Mouse (Mus musculus): ENCODE measurements at regions not wholly inside any gene's neighbourhood (a gene's known extent, or its start where the extent isn't known, plus 50 kb on each side); places are given as distances from the start of the nearest gene placed in this dataset.
A peak's percentile ranks its signal among the peaks of the same experiment; 100 is the strongest.

- no peak for ATAC-seq (replicated peaks; ENCODE audit: low FRiP score, low TSS enrichment, poor library complexity, severe bottlenecking)
These were observed 174.9 kb upstream of the Ctnnb1 start for GRCm38 (mm10) chr9:120754151-120754550.

GRCm38 (mm10) chr9:120755486-120755885, 173.5 kb upstream of the Ctnnb1 start:
- ATAC-seq (replicated peaks; ENCODE audit: low FRiP score, low TSS enrichment, poor library complexity, severe bottlenecking): no peak

GRCm38 (mm10) chr9:120758003-120758402, 171.0 kb upstream of the Ctnnb1 start:
- no peak for ATAC-seq (replicated peaks; ENCODE audit: low FRiP score, low TSS enrichment, poor library complexity, severe bottlenecking)

GRCm38 (mm10) chr9:120758632-120759031, 170.4 kb upstream of the Ctnnb1 start:
- ATAC-seq (replicated peaks; ENCODE audit: low FRiP score, low TSS enrichment, poor library complexity, severe bottlenecking): peak; percentile 69

- peak; percentile 54 for ATAC-seq (replicated peaks; ENCODE audit: low FRiP score, low TSS enrichment, poor library complexity, severe bottlenecking)
These were observed 169.2 kb upstream of the Ctnnb1 start for GRCm38 (mm10) chr9:120759771-120760170.

GRCm38 (mm10) chr9:120763802-120764201, 165.2 kb upstream of the Ctnnb1 start:
- no peak for ATAC-seq (replicated peaks; ENCODE audit: low FRiP score, low TSS enrichment, poor library complexity, severe bottlenecking)

GRCm38 (mm10) chr9:120764663-120765062, 164.4 kb upstream of the Ctnnb1 start:
- ATAC-seq (replicated peaks; ENCODE audit: low FRiP score, low TSS enrichment, poor library complexity, severe bottlenecking): no peak

- ATAC-seq (replicated peaks; ENCODE audit: low FRiP score, low TSS enrichment, poor library complexity, severe bottlenecking): no peak
These were observed 163.7 kb upstream of the Ctnnb1 start for GRCm38 (mm10) chr9:120765292-120765691.

- ATAC-seq (replicated peaks; ENCODE audit: low FRiP score, low TSS enrichment, poor library complexity, severe bottlenecking): no peak
These were observed 162.1 kb upstream of the Ctnnb1 start for GRCm38 (mm10) chr9:120766881-120767280.

- no peak for ATAC-seq (replicated peaks; ENCODE audit: low FRiP score, low TSS enrichment, poor library complexity, severe bottlenecking)
These were observed 161.6 kb upstream of the Ctnnb1 start for GRCm38 (mm10) chr9:120767396-120767795.

GRCm38 (mm10) chr9:120769056-120769455, 160.0 kb upstream of the Ctnnb1 start:
- no peak for ATAC-seq (replicated peaks; ENCODE audit: low FRiP score, low TSS enrichment, poor library complexity, severe bottlenecking)

- no peak for ATAC-seq (replicated peaks; ENCODE audit: low FRiP score, low TSS enrichment, poor library complexity, severe bottlenecking)
These were observed 159.3 kb upstream of the Ctnnb1 start for GRCm38 (mm10) chr9:120769679-120770078.

GRCm38 (mm10) chr9:120770886-120771285, 158.1 kb upstream of the Ctnnb1 start:
- 0 out of 2 replicates have a peak, but pooled peaks have one; percentile 31 for ATAC-seq (replicated peaks; ENCODE audit: low FRiP score, low TSS enrichment, poor library complexity, severe bottlenecking)

- ATAC-seq (replicated peaks; ENCODE audit: low FRiP score, low TSS enrichment, poor library complexity, severe bottlenecking): no peak
These were observed 157.0 kb upstream of the Ctnnb1 start for GRCm38 (mm10) chr9:120771896-120772530.

- ATAC-seq (replicated peaks; ENCODE audit: low FRiP score, low TSS enrichment, poor library complexity, severe bottlenecking): no peak
These were observed 154.8 kb upstream of the Ctnnb1 start for GRCm38 (mm10) chr9:120774251-120774650.

GRCm38 (mm10) chr9:120774772-120775171, 154.2 kb upstream of the Ctnnb1 start:
- no peak for ATAC-seq (replicated peaks; ENCODE audit: low FRiP score, low TSS enrichment, poor library complexity, severe bottlenecking)

- ATAC-seq (replicated peaks; ENCODE audit: low FRiP score, low TSS enrichment, poor library complexity, severe bottlenecking): no peak
These were observed 153.3 kb upstream of the Ctnnb1 start for GRCm38 (mm10) chr9:120775721-120776120.

- ATAC-seq (replicated peaks; ENCODE audit: low FRiP score, low TSS enrichment, poor library complexity, severe bottlenecking): peak; percentile 72
These were observed 152.5 kb upstream of the Ctnnb1 start for GRCm38 (mm10) chr9:120776456-120777001.

- ATAC-seq (replicated peaks; ENCODE audit: low FRiP score, low TSS enrichment, poor library complexity, severe bottlenecking): 0 out of 2 replicates have a peak, but pooled peaks have one; percentile 35
These were observed 152.0 kb upstream of the Ctnnb1 start for GRCm38 (mm10) chr9:120777016-120777415.

GRCm38 (mm10) chr9:120777501-120777900, 151.5 kb upstream of the Ctnnb1 start:
- ATAC-seq (replicated peaks; ENCODE audit: low FRiP score, low TSS enrichment, poor library complexity, severe bottlenecking): no peak

GRCm38 (mm10) chr9:120778423-120778822, 150.6 kb upstream of the Ctnnb1 start:
- ATAC-seq (replicated peaks; ENCODE audit: low FRiP score, low TSS enrichment, poor library complexity, severe bottlenecking): no peak

All from megakaryocyte-erythroid progenitor cell, adult 5-6 weeks (primary cell).